Mouse (Mus musculus) erythroblast, embryonic 14.5 days (primary cell): ENCODE results near the gene Nr2e1.

Source experiments
- GATA1 ChIP-seq: IDR thresholded peaks from 2 replicates; pipeline ENCODE4 v1.6.1; 2012; ENCODE audit warnings: low read length, inconsistent platforms, mixed read lengths
- TAL1 ChIP-seq: IDR thresholded peaks from 3 replicates; pipeline ENCODE4 v1.6.1; 2012; ENCODE audit warnings: low read length, inconsistent platforms, mixed read lengths

DNA sequence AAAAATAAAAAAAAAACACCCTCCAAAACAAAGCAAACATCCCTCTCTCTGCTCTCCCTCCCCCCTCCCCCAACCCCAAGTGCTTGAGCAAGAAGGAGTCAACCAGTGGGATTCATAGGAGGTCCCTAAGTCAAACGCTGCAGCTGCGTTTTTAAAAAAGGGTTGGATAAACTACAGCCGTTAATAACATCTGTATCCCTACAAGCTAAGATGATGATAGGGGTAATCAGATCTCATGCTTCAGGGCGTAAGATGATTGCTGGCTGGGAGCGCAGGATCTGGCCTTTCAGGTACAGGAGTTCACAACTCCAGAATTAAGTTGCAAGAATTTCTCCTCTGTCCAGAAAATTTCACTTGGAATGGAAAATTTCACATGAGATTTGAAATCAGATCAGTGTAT, 6.1 kb upstream of the Nr2e1 start:
- TF ChIP-seq TAL1 (no peak), GATA1 (no peak)
